Mouse (Mus musculus) layer of hippocampus, postnatal 14 days (tissue): Measurements from ENCODE around the gene Arl15. TPM values are rescaled to one million over a fixed set of nuclear protein-coding genes. Genes with fewer than 3 reads are reported as not detected.

Experiments
- DNase-seq, 2 experiments: peaks; one replicate each; pipeline ENCODE4 v3.0.0; 2021 to 2022; ENCODE audit warnings: low spot score in 2 of 2, mixed read lengths in 1 of 2
- total RNA-seq, 2 experiments: library from RNA; stranded (reverse); gene quantifications; 2 replicates each; pipeline ENCODE4 v1.2.3; 2021

Gene Arl15
- total RNA-seq, 2 experiments from 2014 or later = 49.2 to 52.8 TPM

- DNase-seq = no peak
These were observed 5.1 kb downstream of the Arl15 start for GRCm38 (mm10) chr13:113799361-113799760.

GRCm38 (mm10) chr13:113800246-113800645, 5.9 kb downstream of the Arl15 start:
- no peak for DNase-seq

- DNase-seq = no peak
These were observed 8.3 kb downstream of the Arl15 start for GRCm38 (mm10) chr13:113802571-113802970.

- DNase-seq = no peak
These were observed 16.8 kb downstream of the Arl15 start for GRCm38 (mm10) chr13:113811141-113811540.

GRCm38 (mm10) chr13:113811910-113812592, 17.7 kb downstream of the Arl15 start:
- DNase-seq = no peak

- DNase-seq = no peak
These were observed 18.3 kb downstream of the Arl15 start for GRCm38 (mm10) chr13:113812593-113812975.

GRCm38 (mm10) chr13:113814121-113814520, 19.8 kb downstream of the Arl15 start:
- no peak for DNase-seq

GRCm38 (mm10) chr13:113815697-113816420, 21.6 kb downstream of the Arl15 start:
- DNase-seq = peak in 1 of 2 experiments; percentile 31

GRCm38 (mm10) chr13:113816421-113816810, 22.1 kb downstream of the Arl15 start:
- DNase-seq = no peak

- DNase-seq = no peak
These were observed 24.7 kb downstream of the Arl15 start for GRCm38 (mm10) chr13:113819006-113819405.

GRCm38 (mm10) chr13:113820176-113820575, 25.9 kb downstream of the Arl15 start:
- DNase-seq = no peak

GRCm38 (mm10) chr13:113821891-113822290, 27.6 kb downstream of the Arl15 start:
- peak; percentile 41 to 45 for DNase-seq

GRCm38 (mm10) chr13:113824027-113824426, 29.7 kb downstream of the Arl15 start:
- DNase-seq = no peak

GRCm38 (mm10) chr13:113828633-113829032, 34.3 kb downstream of the Arl15 start:
- DNase-seq = no peak

GRCm38 (mm10) chr13:113829079-113829478, 34.8 kb downstream of the Arl15 start:
- DNase-seq = no peak

GRCm38 (mm10) chr13:113830805-113831204, 36.5 kb downstream of the Arl15 start:
- no peak for DNase-seq

GRCm38 (mm10) chr13:113832947-113833346, 38.6 kb downstream of the Arl15 start:
- DNase-seq = no peak

GRCm38 (mm10) chr13:113835921-113836320, 41.6 kb downstream of the Arl15 start:
- DNase-seq = no peak

- no peak for DNase-seq
These were observed 44.6 kb downstream of the Arl15 start for GRCm38 (mm10) chr13:113838601-113839576.

GRCm38 (mm10) chr13:113840421-113840820, 46.1 kb downstream of the Arl15 start:
- no peak for DNase-seq
